Mouse (Mus musculus) testis, adult 2 months (tissue): Measurements from ENCODE around the gene Usp47. TPM values are rescaled to one million over a fixed set of nuclear protein-coding genes. Genes with fewer than 3 reads are reported as not detected.

Experiments
- H3K27ac ChIP-seq: fragments of 200-500 bp; 2 replicates; pipeline ENCODE4 v1.5.1; 2012; ENCODE audit warnings: low read depth, low read length; ENCODE audit not compliant: control insufficient read depth, insufficient read depth
- H3K27me3 ChIP-seq: fragments of 200-500 bp; 2 replicates; pipeline ENCODE4 v1.6.1; 2012; ENCODE audit warnings: mild to moderate bottlenecking, low read length, moderate library complexity; ENCODE audit not compliant: control insufficient read depth, insufficient read depth
- H3K36me3 ChIP-seq: fragments of 200-500 bp; 2 replicates; pipeline ENCODE4 v1.6.1; 2012; ENCODE audit warnings: mild to moderate bottlenecking, low read length; ENCODE audit not compliant: control insufficient read depth, insufficient read depth
- H3K4me1 ChIP-seq: fragments of 200-500 bp; 2 replicates; pipeline ENCODE4 v1.6.1; 2012; ENCODE audit warnings: low read length; ENCODE audit not compliant: control insufficient read depth, insufficient read depth
- H3K4me3 ChIP-seq: fragments of 200-500 bp; 2 replicates; pipeline ENCODE4 v1.5.1; 2012; ENCODE audit warnings: low read depth, mild to moderate bottlenecking, low read length, moderate library complexity, mixed read lengths; ENCODE audit not compliant: control insufficient read depth
- CTCF ChIP-seq: fragments of 200-500 bp; IDR thresholded peaks from 2 replicates; pipeline ENCODE4 v1.5.1; 2012; ENCODE audit warnings: low read depth, mild to moderate bottlenecking, inconsistent platforms, low read length, moderate library complexity; ENCODE audit not compliant: control insufficient read depth, insufficient read depth, insufficient replicate concordance
- POLR2A ChIP-seq: fragments of 200-500 bp; IDR thresholded peaks from 2 replicates; pipeline ENCODE4 v1.6.1; 2012; ENCODE audit warnings: low read depth, mild to moderate bottlenecking, inconsistent platforms, low read length, moderate library complexity; ENCODE audit not compliant: control insufficient read depth
- polyA plus RNA-seq: library from polyadenylated mRNA; depleted of rRNA; stranded (reverse); fragments of >200 nt; gene quantifications from 2 replicates; pipeline ENCODE4 v1.2.3, GENCODE M21; 2012; rRNA removed

The Usp47 gene
- 57.8 and 68.3 TPM in 2 replicates for polyA plus RNA-seq

DNA sequence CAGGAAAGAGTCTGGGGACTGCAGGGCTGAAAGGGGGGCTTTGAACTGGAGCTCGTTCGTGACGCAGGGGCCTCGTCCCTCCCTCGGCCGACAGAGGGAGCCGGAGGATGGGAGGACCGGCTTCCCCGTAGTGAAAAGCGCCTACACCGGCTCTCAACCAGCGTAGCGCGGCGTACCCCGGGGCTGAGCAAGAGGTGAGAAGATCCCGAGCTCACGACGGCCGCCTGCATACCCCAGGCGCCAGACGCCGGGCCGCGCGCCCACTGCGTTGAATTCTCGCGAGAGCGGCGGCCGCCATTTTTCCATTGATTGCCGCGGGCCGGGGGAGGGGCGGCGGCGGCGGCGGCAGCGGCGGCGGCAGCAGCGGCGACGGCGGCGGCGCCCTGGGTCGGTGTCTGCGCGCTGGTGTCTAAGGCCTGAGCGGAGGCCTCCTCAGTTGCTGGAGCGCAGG lies at the start of gene Usp47:
Gene Usp47, plus strand, starts transcription at position 355 of the 451 bp plus-strand sequence.
- Histone ChIP-seq H3K27me3 (no peaks in the 10 kb centered on the region), H3K36me3 (peaks cover 1% of the 10 kb centered on the region), H3K27ac (peak within 1 kb of the TSS; percentile 98), H3K4me1 (peaks cover 6% of the 10 kb centered on the region), H3K4me3 (peak within 1 kb of the TSS; percentile 97)
- TF ChIP-seq CTCF: 0 out of 2 replicates have a peak, but pooled peaks have one; percentile 15
- peak; percentile 86 for TF ChIP-seq POLR2A

DNA sequence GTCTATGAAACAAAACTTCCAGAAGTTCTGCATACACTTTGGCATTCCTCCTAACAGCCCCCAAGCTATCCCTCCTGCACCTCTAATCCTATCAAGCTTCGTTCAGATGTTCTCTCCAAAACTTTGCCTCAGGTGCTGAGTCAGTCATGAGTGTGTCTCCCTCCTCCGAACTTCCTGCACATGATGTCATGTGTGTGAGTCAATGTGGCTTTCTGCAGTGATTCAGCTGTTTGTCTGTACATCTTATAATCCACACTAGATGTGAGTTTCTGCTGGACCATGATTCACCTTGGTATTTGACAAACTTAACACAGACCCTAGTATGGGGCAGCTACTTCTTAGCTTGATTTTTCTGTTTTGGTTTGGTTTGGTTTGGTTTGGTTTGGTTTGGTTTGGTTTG lies 46.9 kb upstream of the Usp47 start:
- Histone ChIP-seq H3K36me3 (no peaks in the 10 kb centered on the region), H3K4me3 (no peak overlapping the region), H3K27ac (no peak overlapping the region), H3K4me1 (no peaks in the 10 kb centered on the region), H3K27me3 (no peaks in the 10 kb centered on the region)
- TF ChIP-seq CTCF: no peak
- no peak for TF ChIP-seq POLR2A

- no peaks in the 10 kb centered on the region for H3K4me1 ChIP-seq
- H3K4me3 ChIP-seq: no peak overlapping the region
- TF ChIP-seq POLR2A: no peak
- no peak for TF ChIP-seq CTCF
- H3K27ac ChIP-seq: no peak overlapping the region
- H3K36me3 ChIP-seq: no peaks in the 10 kb centered on the region
- H3K27me3 ChIP-seq: no peaks in the 10 kb centered on the region
Observed at GRCm38 (mm10) chr7:111977871-111978270, 45.4 kb upstream of the Usp47 start.

DNA sequence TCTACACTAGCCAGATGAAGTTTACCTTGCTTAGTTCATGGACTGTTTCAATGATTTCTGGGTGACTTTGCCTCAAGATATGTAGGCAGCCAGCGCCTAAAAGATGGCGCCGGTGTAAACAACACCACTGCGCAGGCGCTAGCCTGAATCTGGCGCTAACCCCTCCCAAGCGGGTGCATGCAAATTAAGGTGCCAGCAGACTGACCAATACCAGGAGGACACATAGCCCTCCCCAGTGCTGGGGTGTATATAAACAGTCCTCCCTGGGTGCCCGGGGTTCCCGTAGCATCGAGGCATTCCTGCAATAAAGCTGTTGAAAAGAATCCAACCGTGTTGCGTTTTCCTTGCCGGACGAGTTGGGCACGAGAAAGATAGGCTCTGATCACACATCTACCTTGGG lies 41.0 kb upstream of the Usp47 start:
- H3K36me3 ChIP-seq: no peaks in the 10 kb centered on the region
- TF ChIP-seq CTCF: no peak
- no peak for TF ChIP-seq POLR2A
- no peak overlapping the region for H3K4me3 ChIP-seq
- no peak overlapping the region for H3K27ac ChIP-seq
- H3K4me1 ChIP-seq: no peaks in the 10 kb centered on the region
- no peaks in the 10 kb centered on the region for H3K27me3 ChIP-seq

DNA sequence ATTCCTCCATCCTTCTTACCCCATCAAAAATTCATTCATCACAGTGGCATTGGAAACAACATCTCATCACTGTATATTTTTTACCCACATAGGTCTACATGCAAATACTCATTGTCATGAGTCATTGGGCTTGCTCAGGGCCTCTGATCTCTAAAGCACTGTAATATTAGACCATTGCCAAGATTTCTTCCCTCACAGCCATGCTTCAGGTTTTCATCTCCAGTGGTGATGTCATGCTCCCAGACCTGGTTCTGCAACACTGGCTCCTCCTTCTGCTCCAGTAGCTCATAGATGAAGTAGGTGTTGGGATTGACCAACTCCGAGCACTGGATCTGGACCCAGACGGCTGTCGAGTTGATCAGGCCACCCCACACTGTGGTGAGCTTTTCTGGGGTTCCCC lies 38.8 kb upstream of the Usp47 start:
- Histone ChIP-seq H3K36me3 (no peaks in the 10 kb centered on the region), H3K4me1 (no peaks in the 10 kb centered on the region), H3K27ac (no peak overlapping the region), H3K27me3 (no peaks in the 10 kb centered on the region), H3K4me3 (no peak overlapping the region)
- TF ChIP-seq POLR2A (no peak), CTCF (no peak)

- Histone ChIP-seq H3K4me3 (no peak overlapping the region), H3K36me3 (no peaks in the 10 kb centered on the region), H3K27me3 (no peaks in the 10 kb centered on the region), H3K4me1 (no peaks in the 10 kb centered on the region), H3K27ac (no peak overlapping the region)
- TF ChIP-seq POLR2A: no peak
- TF ChIP-seq CTCF: no peak
Observed at GRCm38 (mm10) chr7:111985266-111985665, 38.0 kb upstream of the Usp47 start.

GRCm38 (mm10) chr7:111986906-111987305 lies 36.4 kb upstream of the Usp47 start:
- no peaks in the 10 kb centered on the region for H3K27me3 ChIP-seq

DNA sequence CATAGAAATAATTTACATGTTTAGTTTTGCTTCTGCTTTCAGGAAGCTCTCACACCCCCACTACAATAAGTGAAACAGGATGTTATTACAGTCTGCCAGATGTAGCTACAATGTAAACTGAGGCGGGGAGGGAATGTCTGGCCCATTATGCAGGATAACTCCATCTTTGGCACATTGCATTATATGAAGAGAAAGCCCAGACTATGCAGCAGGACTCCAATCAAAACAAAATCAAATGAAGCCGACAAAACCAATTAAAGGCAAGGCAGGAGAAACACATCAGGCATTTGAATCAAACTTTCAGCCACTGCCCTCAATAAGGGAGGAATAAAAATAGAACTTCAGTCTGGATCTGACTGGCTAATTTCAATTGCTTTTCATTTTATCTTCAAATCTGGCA lies 25.9 kb upstream of the Usp47 start:
- H3K27ac ChIP-seq: no peak overlapping the region
- TF ChIP-seq CTCF: no peak
- no peak for TF ChIP-seq POLR2A
- no peak overlapping the region for H3K4me3 ChIP-seq
- no peaks in the 10 kb centered on the region for H3K4me1 ChIP-seq
- no peaks in the 10 kb centered on the region for H3K27me3 ChIP-seq
- no peaks in the 10 kb centered on the region for H3K36me3 ChIP-seq

More at GRCm38 (mm10) chr7:111986906-111987305, 36.4 kb upstream of the Usp47 start:
- Histone ChIP-seq H3K4me3 (no peak overlapping the region), H3K4me1 (no peaks in the 10 kb centered on the region), H3K36me3 (no peaks in the 10 kb centered on the region), H3K27ac (no peak overlapping the region)
- TF ChIP-seq POLR2A (no peak), CTCF (no peak)
